Mouse (Mus musculus) olfactory bulb, adult 2 months (tissue): ENCODE data around the gene Rcor2.

Experiments
- CTCF ChIP-seq: fragments of 200-500 bp; IDR thresholded peaks from 2 replicates; pipeline ENCODE4 v1.5.1; 2012; ENCODE audit warnings: low read depth, mild to moderate bottlenecking, low read length, moderate library complexity; ENCODE audit not compliant: insufficient read depth
- POLR2A ChIP-seq: fragments of 200-500 bp; IDR thresholded peaks from 2 replicates; pipeline ENCODE4 v1.6.1; 2012; ENCODE audit warnings: mild to moderate bottlenecking, low read depth, low read length, moderate library complexity; ENCODE audit not compliant: insufficient read depth

GRCm38 (mm10) chr19:7315587-7315984 lies 48.5 kb downstream of the Rcor2 start:
- no peak for TF ChIP-seq POLR2A
- no peak for TF ChIP-seq CTCF
